Mouse (Mus musculus) testis, adult 2 months (tissue): Measurements from ENCODE around the gene Dab2. TPM values are rescaled to one million over a fixed set of nuclear protein-coding genes. Genes with fewer than 3 reads are reported as not detected.

Experiments
- H3K27ac ChIP-seq: fragments of 200-500 bp; 2 replicates; pipeline ENCODE4 v1.5.1; 2012; ENCODE audit warnings: low read depth, low read length; ENCODE audit not compliant: control insufficient read depth, insufficient read depth
- H3K27me3 ChIP-seq: fragments of 200-500 bp; 2 replicates; pipeline ENCODE4 v1.6.1; 2012; ENCODE audit warnings: mild to moderate bottlenecking, low read length, moderate library complexity; ENCODE audit not compliant: control insufficient read depth, insufficient read depth
- H3K36me3 ChIP-seq: fragments of 200-500 bp; 2 replicates; pipeline ENCODE4 v1.6.1; 2012; ENCODE audit warnings: mild to moderate bottlenecking, low read length; ENCODE audit not compliant: control insufficient read depth, insufficient read depth
- H3K4me1 ChIP-seq: fragments of 200-500 bp; 2 replicates; pipeline ENCODE4 v1.6.1; 2012; ENCODE audit warnings: low read length; ENCODE audit not compliant: control insufficient read depth, insufficient read depth
- H3K4me3 ChIP-seq: fragments of 200-500 bp; 2 replicates; pipeline ENCODE4 v1.5.1; 2012; ENCODE audit warnings: low read depth, mild to moderate bottlenecking, low read length, moderate library complexity, mixed read lengths; ENCODE audit not compliant: control insufficient read depth
- CTCF ChIP-seq: fragments of 200-500 bp; IDR thresholded peaks from 2 replicates; pipeline ENCODE4 v1.5.1; 2012; ENCODE audit warnings: low read depth, mild to moderate bottlenecking, inconsistent platforms, low read length, moderate library complexity; ENCODE audit not compliant: control insufficient read depth, insufficient read depth, insufficient replicate concordance
- POLR2A ChIP-seq: fragments of 200-500 bp; IDR thresholded peaks from 2 replicates; pipeline ENCODE4 v1.6.1; 2012; ENCODE audit warnings: low read depth, mild to moderate bottlenecking, inconsistent platforms, low read length, moderate library complexity; ENCODE audit not compliant: control insufficient read depth
- polyA plus RNA-seq: library from polyadenylated mRNA; depleted of rRNA; stranded (reverse); fragments of >200 nt; gene quantifications from 2 replicates; pipeline ENCODE4 v1.2.3, GENCODE M21; 2012

The Dab2 gene
- polyA plus RNA-seq, 1 experiment, result 4.1 TPM

DNA sequence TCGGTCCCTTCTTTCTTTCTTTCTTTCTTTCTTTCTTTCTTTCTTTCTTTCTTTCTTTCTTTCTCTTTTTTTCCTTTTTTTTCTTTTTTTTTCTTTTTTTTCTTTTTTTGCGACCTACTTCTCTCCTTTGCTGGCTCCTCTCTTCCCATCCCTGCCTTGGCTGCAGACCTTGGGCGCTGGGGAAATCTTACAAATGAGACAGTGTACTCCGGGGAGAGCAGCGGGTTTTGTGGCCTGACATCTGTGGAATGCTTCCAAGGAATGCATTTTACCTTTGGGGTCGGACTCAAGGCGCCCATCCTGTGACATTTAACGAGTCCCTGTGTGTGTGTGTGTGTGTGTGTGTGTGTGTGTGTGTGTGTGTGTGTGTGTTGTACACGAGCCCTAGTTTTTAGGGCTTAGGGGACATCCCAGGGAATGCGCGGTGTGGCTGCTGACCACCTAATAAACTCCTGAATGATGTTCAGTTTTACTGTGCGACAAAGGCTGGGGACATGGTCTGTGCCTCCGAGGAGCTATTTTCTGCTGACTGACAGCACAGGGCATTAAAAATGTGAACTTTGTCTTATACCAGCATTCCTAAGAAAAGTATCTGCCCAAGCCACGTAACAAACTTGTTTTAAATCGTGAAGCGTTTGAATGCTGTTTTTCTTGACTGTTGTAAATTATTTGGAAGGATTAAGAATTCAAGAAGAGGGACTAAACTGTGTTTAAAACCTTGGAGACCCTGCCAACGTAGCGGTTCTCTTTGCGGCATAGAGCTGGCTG lies 87.6 kb downstream of the Dab2 start:
- H3K4me3 ChIP-seq, result peak overlapping the region; percentile 74
- no peak for TF ChIP-seq POLR2A
- no peak for TF ChIP-seq CTCF
- H3K27ac ChIP-seq, result no peak overlapping the region; the same call in 1 of the 2 replicates
- H3K36me3 ChIP-seq, result no peaks in the 10 kb centered on the region
- H3K4me1 ChIP-seq, result peaks cover 2% of the 10 kb centered on the region; the same call in 1 of the 2 replicates
- H3K27me3 ChIP-seq, result no peaks in the 10 kb centered on the region

- Histone ChIP-seq H3K4me1 (peaks cover 2% of the 10 kb centered on the region; the same call in 1 of the 2 replicates), H3K4me3 (no peak overlapping the region), H3K27me3 (no peaks in the 10 kb centered on the region), H3K27ac (no peak overlapping the region; the same call in 1 of the 2 replicates), H3K36me3 (no peaks in the 10 kb centered on the region)
- TF ChIP-seq CTCF (no peak), POLR2A (no peak)
These were observed 88.1 kb downstream of the Dab2 start for GRCm38 (mm10) chr15:6387729-6388070.

- Histone ChIP-seq H3K4me3 (no peak overlapping the region), H3K27ac (no peak overlapping the region), H3K27me3 (no peaks in the 10 kb centered on the region), H3K4me1 (peaks cover 2% of the 10 kb centered on the region; the same call in 1 of the 2 replicates), H3K36me3 (no peaks in the 10 kb centered on the region)
- no peak for TF ChIP-seq CTCF
- no peak for TF ChIP-seq POLR2A
These were observed 88.6 kb downstream of the Dab2 start for GRCm38 (mm10) chr15:6388146-6388545.

DNA sequence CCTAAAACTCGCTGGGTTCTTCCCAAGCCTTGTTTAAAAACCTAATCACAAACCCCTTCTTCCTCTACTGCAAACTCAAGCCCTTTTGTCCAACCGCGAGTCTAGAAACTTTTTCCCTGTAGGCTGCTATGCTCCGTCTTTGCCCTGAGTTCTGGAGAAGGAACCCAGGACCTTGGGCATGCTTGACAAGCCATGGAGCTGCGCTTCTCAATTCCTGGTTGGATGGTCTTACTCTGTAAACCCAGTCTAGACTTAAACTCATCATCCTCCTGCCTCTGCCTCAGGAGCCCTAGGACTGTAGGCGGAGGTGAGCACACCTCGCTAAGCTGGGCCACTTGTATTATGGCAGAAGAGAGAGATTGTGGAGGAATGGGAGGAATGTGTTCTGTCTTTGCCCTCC lies 89.0 kb downstream of the Dab2 start:
- Histone ChIP-seq H3K27ac (no peak overlapping the region), H3K36me3 (no peaks in the 10 kb centered on the region), H3K27me3 (no peaks in the 10 kb centered on the region), H3K4me1 (peaks cover 2% of the 10 kb centered on the region; the same call in 1 of the 2 replicates), H3K4me3 (no peak overlapping the region)
- TF ChIP-seq POLR2A (no peak), CTCF (no peak)

GRCm38 (mm10) chr15:6390106-6390505 lies 90.5 kb downstream of the Dab2 start:
- H3K4me3 ChIP-seq, result no peak overlapping the region
- H3K27me3 ChIP-seq, result no peaks in the 10 kb centered on the region
- peaks cover 2% of the 10 kb centered on the region; the same call in 1 of the 2 replicates for H3K4me1 ChIP-seq
- no peaks in the 10 kb centered on the region for H3K36me3 ChIP-seq
- H3K27ac ChIP-seq, result no peak overlapping the region
- no peak for TF ChIP-seq POLR2A

GRCm38 (mm10) chr15:6390657-6391056 lies 91.1 kb downstream of the Dab2 start:
- Histone ChIP-seq H3K27me3 (no peaks in the 10 kb centered on the region), H3K4me3 (no peak overlapping the region), H3K36me3 (no peaks in the 10 kb centered on the region), H3K4me1 (peaks cover 2% of the 10 kb centered on the region; the same call in 1 of the 2 replicates), H3K27ac (peak overlapping the region; percentile 43; the same call in 1 of the 2 replicates)
- TF ChIP-seq POLR2A, result no peak
- no peak for TF ChIP-seq CTCF

DNA sequence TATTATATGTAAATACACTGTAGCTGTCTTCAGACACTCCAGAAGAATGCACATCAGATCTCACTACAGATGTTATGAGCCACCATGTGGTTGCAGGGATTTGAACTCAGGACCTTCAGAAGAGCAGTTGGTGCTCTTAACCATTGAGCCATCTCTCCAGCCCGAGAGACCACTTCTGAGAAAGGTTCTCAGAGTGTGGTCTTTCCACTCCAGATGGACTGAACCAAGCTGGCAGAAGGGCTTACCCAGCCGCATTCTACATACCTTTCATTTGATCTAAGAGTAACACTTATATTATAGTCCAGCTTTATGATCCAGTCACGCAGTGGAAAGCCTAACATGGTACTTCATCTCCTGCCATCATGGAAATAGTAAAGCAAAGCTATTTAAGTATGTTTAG lies 92.3 kb downstream of the Dab2 start:
- H3K27me3 ChIP-seq, result no peaks in the 10 kb centered on the region
- H3K4me1 ChIP-seq, result peaks cover 2% of the 10 kb centered on the region; the same call in 1 of the 2 replicates
- no peak overlapping the region for H3K4me3 ChIP-seq
- no peaks in the 10 kb centered on the region for H3K36me3 ChIP-seq
- TF ChIP-seq POLR2A (no peak), CTCF (no peak)
- H3K27ac ChIP-seq, result no peak overlapping the region
